Mouse (Mus musculus) small intestine, adult 2 months (tissue): ENCODE data around the gene Tnfaip1.

Experiments
- CTCF ChIP-seq: fragments of 200-500 bp; IDR thresholded peaks from 2 replicates; pipeline ENCODE4 v1.5.1; 2012; ENCODE audit warnings: low read depth, mild to moderate bottlenecking, control low read depth, inconsistent platforms, low read length, moderate library complexity, mixed read lengths; ENCODE audit not compliant: insufficient replicate concordance, insufficient read length; ENCODE audit errors: extremely low read depth
- POLR2A ChIP-seq: fragments of 200-500 bp; IDR thresholded peaks from 2 replicates; pipeline ENCODE4 v1.6.1; 2012; ENCODE audit warnings: low read depth, mild to moderate bottlenecking, control low read depth, inconsistent platforms, low read length, moderate library complexity

- TF ChIP-seq POLR2A (no peak), CTCF (no peak)
Measured at GRCm38 (mm10) chr11:78518931-78519330, 17.2 kb downstream of the Tnfaip1 start.
